Comparison of ENCODE assay signal across 9 mouse cellular contexts in the genomic region with DNA sequence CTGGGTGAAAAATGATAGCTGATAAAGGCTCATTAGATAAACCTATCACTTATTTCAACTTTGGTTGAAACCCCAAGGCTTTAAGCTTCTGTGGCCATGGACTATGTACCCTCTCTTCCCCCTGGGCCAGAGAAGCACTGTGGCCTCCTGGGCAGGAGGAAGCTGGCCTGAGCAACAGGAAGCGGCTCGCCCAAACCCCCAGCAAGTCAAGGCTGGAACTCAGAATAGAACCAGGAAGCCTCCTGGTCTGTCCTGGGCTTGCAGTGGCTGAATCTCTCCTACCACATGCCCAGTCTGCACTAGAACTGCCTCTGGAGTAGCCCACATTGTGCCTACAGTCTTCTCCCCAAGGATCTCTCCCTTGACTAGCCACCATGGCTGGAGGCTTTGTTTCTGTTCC. TPM values are rescaled to one million over a fixed set of nuclear protein-coding genes. Genes with fewer than 3 reads are reported as not detected.
DNase-seq lines count a peak whose midpoint lies in the region; ATAC-seq lines count a peak whose summit lies in the region.
"Had no signal": no experiment of that assay in that cellular context is flagged by ENCODE, and none has a peak within 500 bp of the region (broad histone marks: within the 10 kb centered on the region; RNA-seq: fewer than 3 reads in every experiment).

No protein-coding gene starts in this region.

- no peak overlapping the region for H3K9ac ChIP-seq in lung, embryonic 15.5 days

- H3K4me3 ChIP-seq in lung, embryonic 15.5 days, result no peak overlapping the region
- no peak overlapping the region for H3K4me3 ChIP-seq in heart, embryonic 10.5 days

- H3K9me3 ChIP-seq in lung, embryonic 15.5 days, result no peaks in the 10 kb centered on the region
- no peaks in the 10 kb centered on the region for H3K9me3 ChIP-seq in heart, embryonic 10.5 days

- H3K4me2 ChIP-seq in lung, embryonic 15.5 days, result no peak overlapping the region

- 84% methylated on average over 2 of the region's 2 CpGs for WGBS in lung, embryonic 15.5 days
- 60% methylated on average over 2 of the region's 2 CpGs for WGBS in heart, embryonic 10.5 days

- H3K27me3 ChIP-seq in lung, embryonic 15.5 days, result no peaks in the 10 kb centered on the region
- H3K27me3 ChIP-seq in heart, embryonic 10.5 days (ENCODE audit: insufficient read depth, poor library complexity, severe bottlenecking), result no peaks in the 10 kb centered on the region

- DNase-seq in lung, postnatal 25 days (ENCODE audit: low spot score), result no peak
- DNase-seq in heart, embryonic 10.5 days (ENCODE audit: low spot score), result no peak
- DNase-seq in kidney, postnatal 4 days, result peak; percentile 27 to 50
- DNase-seq in T-cell, adult 2 months (ENCODE audit: low spot score), result no peak
- no peak for DNase-seq in thymus, adult 18-20 months
- no peak for DNase-seq in gastrocnemius, postnatal 4 days (ENCODE audit: low spot score in 2 of 2)
- DNase-seq: cerebellum, adult 8-10 months had no signal

- 0 out of 2 replicates have a peak, but pooled peaks cover 6% of the 10 kb centered on the region for H3K36me3 ChIP-seq in lung, embryonic 15.5 days
- H3K36me3 ChIP-seq in heart, embryonic 10.5 days, result peaks cover 18% of the 10 kb centered on the region; the same call in 1 of the 2 replicates

- no peak for ATAC-seq in lung, embryonic 15.5 days (ENCODE audit: borderline replicate concordance, extremely low read depth, low FRiP score, low TSS enrichment)
- peak; percentile 65 for ATAC-seq in megakaryocyte progenitor cell, adult 5-6 weeks (replicated peaks; ENCODE audit: poor library complexity)

- peak overlapping the region; percentile 46; the same call in 1 of the 2 replicates for H3K27ac ChIP-seq in lung, embryonic 15.5 days
- peak overlapping the region; percentile 70 for H3K27ac ChIP-seq in heart, embryonic 10.5 days

- H3K4me1 ChIP-seq in lung, embryonic 15.5 days, result peaks cover 9% of the 10 kb centered on the region; the same call in 1 of the 2 replicates
- peaks cover 47% of the 10 kb centered on the region for H3K4me1 ChIP-seq in heart, embryonic 10.5 days

RNA-seq across cellular contexts. Expression of a gene that starts 27.7 kb away (rescaled TPM):
- 29.5 and 32.0 TPM in 2 replicates for polyA plus RNA-seq in lung, embryonic 15.5 days (2015; fragmentation: Nextera tagmentation; extraction: Ambion mirVana)
- polyA plus RNA-seq in heart, embryonic 10.5 days (2016; fragmentation: Nextera tagmentation; extraction: Ambion mirVana), result 36.5 and 42.3 TPM in 2 replicates
- 38.9 and 50.1 TPM in 2 replicates for total RNA-seq in megakaryocyte progenitor cell, adult 5-6 weeks (2015)
- 33.2 and 43.8 TPM in 2 replicates for total RNA-seq in megakaryocyte progenitor cell, adult 5-6 weeks (2017)
- total RNA-seq in gastrocnemius, postnatal 4 days (2021), result 1 to 10 TPM; 5.4 to 5.8 TPM

RNA-seq across cellular contexts. Expression of a gene that starts 59.9 kb away (rescaled TPM):
- polyA plus RNA-seq in lung, embryonic 15.5 days (2015; fragmentation: Nextera tagmentation; extraction: Ambion mirVana), result 16.5 and 17.5 TPM in 2 replicates
- 14.4 and 21.0 TPM in 2 replicates for polyA plus RNA-seq in heart, embryonic 10.5 days (2016; fragmentation: Nextera tagmentation; extraction: Ambion mirVana)
- total RNA-seq in megakaryocyte progenitor cell, adult 5-6 weeks (2015), result 31.6 and 41.9 TPM in 2 replicates
- 10.8 and 15.0 TPM in 2 replicates for total RNA-seq in megakaryocyte progenitor cell, adult 5-6 weeks (2017)
- total RNA-seq in gastrocnemius, postnatal 4 days (2021), result 10 to 100 TPM; 23.9 to 25.5 TPM

Comparison
In these comparisons a context has a peak if more than half of its experiments do, and no peak if none do; other contexts are left out.
1. DNase-seq: peak in kidney, postnatal 4 days (2 of 2); none in lung, postnatal 25 days (single experiment), heart, embryonic 10.5 days (single experiment), T-cell, adult 2 months (single experiment), thymus, adult 18-20 months (0 of 2) and gastrocnemius, postnatal 4 days (0 of 2).
2. RNA of a gene that starts 27.7 kb away (total RNA-seq): 33.2 to 50.1 TPM in megakaryocyte progenitor cell, adult 5-6 weeks; 5.4 to 5.8 TPM in gastrocnemius, postnatal 4 days; every median in the first group is over 4 times any median in the second.